Mouse (Mus musculus): ENCODE measurements around the gene Rgs10.

Gene Rgs10

DNA sequence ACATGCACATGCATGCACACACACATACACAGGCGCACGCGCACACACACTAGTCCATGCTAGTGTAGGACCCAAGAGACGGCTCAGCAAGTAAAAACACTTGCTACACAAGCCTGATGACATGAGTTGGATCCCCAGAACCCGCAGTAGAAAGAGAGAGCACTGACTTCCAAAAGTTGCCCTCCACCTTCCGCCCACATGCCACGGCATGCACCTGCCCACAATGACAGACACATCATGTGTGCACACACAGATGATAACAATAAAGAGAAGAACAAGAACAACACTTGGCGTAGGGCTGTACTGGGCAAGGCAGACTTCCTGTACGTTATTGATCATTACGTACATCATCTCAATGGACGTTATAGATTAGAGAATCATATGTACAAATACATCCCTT lies 44.4 kb downstream of the Rgs10 start:
- DNase-seq (ENCODE audit: low spot score): no peak

DNA sequence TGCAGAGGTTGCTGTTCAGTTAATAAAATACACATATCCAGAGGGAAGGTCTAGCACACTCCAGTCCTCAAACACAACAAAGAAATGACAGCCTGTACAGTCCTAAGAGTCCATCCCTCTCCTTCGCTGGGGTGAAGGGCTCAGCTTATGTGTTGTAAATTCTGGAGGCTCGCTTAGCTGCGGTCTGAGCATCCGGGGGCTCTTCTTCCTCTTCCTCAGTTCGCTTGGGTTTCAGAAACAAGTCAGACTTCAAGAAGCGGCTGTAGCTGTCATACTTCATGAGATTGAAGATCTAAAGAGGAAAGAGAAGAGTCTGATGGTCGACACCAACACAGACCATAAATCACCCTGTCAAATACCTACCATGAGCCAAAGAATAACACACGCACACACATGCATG lies 44.8 kb downstream of the Rgs10 start:
- no peak for DNase-seq (ENCODE audit: low spot score)

DNA sequence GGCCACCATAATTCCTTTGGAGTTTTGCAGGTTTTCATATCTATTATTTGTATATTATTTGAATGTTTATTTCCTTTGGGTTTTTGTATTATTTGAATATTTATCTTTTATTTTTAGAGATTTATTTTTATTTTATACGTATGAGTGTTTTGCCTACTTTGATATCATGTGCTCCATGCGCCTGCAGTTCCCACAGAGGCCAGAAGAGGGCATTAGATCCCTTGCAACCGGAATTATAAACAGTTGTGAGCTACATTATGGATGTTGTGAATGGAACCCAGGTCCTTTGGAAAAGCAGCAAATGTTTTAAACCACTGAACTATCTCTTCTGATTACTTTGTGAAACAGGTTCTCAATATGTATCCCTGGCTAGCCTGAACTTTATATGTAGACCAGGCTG lies 46.2 kb downstream of the Rgs10 start:
- DNase-seq (ENCODE audit: low spot score): no peak

DNA sequence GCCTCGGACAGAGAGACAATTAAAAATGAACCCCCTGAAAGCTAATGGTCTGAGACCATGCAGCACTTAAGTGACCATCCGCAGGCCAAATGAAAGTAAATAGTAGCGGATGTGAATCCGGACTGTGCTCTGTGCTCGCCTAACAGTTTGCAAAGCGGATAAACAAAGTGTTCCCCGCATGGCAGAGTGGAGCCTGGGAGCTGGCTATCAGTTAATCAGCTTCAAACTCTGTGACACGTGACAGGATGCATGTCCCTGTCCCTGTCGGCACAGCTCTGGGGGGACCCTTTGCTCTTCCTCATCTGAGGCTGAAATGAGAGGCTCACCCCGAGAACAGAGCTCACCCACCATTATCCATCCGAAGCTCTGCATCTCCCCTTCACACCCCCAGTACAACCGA lies 49.2 kb downstream of the Rgs10 start:
- DNase-seq (ENCODE audit: low spot score): no peak

DNA sequence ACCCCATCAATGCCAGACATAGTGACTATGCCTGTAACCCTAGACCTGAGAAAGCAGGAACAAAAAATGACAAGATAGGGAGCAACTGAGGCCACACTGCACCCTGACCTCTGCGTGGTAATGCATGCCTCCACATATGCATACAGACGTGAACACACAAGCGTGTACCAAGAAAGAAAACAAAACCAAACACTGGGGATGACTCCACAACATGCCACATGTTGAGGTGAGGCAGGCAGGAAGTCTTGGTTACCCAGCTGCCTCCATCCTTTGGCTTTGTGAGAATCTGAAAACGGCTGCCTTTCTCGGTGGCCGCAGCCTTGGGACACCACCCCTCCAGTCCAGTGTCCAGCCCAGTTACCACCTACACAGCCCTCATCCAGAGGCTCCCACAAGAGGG lies 49.7 kb downstream of the Rgs10 start:
- no peak for DNase-seq (ENCODE audit: low spot score)

DNA sequence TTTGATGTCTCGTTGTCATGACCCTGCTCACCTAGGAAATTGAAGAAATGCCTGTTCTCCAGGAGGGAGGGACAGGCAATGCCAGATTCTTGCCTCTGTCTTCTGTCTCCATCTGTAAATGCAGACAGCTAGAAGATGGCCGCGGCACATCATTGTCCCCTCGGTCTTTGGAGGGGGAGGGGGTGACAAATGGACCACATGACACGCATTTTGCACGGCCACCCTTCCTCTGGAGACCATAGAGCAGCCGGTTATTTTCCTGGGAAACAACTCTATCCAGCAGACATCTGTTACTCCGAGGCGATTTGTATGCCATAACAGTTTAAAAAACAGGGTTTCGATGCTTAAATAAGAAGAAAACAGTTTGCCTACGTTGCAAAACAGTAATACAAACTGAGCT lies 51.9 kb downstream of the Rgs10 start:
- no peak for DNase-seq (ENCODE audit: low spot score)

DNA sequence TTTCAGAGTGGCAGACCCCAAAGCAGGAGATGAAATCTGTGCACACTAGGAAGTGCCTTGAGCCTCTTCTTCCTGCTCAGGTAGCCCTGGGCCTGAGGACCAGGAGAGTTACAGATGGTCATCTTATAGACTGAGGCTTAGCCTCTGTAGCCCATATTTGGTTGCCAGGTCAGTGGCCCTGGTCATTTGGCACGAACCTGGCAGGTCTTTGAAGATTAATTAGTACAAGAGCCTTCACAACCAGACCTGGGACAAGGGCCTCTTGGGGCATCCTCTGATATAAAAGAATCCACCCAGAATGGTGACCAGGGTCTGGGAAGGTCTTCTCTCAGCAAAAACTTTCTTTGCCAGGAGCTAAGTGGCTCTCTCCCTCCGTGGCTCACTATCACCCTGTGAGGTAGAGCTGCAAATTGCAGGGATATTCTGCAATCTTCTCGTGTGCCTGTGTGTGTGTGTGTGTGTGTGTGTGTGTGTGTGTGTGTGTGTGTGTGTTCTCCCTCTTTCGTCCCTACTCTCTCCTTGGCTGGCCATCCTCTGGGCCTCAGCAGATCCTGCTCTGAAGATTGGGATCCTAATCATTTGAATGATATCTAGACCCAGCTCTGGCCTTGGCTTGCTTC lies 53.4 kb downstream of the Rgs10 start:
- DNase-seq (ENCODE audit: low spot score): no peak

DNA sequence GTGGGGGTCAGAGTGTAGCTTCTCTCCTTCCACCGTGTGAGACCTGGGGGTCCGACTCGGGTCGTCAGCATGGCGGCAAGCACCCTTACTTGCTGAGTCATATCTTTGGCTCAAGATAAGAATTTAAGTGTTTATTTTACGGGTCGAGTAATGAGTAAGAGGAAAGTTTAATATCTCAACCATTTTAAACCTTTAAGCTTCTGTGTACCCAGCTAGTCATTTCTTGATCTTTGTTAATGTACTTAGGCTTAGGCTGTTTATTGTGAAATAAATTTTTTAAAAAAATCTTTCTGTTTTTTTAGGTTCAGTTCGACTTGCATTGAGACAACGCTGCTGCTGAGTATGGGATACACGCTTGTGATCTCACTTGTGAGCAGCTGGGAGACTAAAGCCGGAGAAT lies 54.0 kb downstream of the Rgs10 start:
- no peak for DNase-seq (ENCODE audit: low spot score)

DNA sequence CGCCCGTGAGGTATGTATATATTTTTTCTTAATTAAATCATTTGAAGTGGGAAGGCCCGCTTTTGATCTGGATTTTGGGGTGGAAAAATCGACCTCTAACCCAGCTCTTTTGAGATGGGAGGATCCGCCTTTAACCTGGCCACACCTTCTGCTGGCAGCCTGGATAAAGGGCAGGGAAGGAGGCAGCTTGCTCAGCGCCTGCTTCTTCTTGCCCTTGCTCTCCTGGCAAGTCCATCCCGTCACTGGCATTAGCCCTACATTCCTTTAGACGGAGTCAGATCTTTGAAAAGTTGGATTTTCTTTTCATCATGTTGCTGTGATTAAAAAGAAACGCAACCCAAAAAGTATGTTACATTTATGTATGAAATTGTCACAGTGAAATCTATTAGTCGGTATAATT lies 54.8 kb downstream of the Rgs10 start:
- DNase-seq (ENCODE audit: low spot score): no peak

DNA sequence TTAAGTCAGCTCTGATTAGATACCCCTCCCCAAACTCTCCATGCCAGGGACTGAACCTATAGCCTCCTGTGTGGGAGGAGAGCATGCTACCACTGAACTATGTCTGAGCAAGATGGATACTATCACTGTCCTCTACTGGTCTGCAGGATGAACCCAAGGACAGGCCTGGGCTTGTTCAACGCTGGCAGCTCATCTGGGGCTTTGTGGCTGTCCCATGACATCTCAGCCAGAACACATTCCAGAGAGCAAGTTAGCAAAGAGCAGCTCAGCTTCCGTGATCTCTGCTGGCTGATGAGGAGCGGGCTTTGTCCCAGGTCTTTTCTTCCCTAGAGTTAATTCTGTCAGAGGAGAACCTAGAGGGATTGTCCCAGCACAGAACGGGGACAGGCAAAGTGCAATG lies 55.6 kb downstream of the Rgs10 start:
- DNase-seq (ENCODE audit: low spot score): no peak

DNA sequence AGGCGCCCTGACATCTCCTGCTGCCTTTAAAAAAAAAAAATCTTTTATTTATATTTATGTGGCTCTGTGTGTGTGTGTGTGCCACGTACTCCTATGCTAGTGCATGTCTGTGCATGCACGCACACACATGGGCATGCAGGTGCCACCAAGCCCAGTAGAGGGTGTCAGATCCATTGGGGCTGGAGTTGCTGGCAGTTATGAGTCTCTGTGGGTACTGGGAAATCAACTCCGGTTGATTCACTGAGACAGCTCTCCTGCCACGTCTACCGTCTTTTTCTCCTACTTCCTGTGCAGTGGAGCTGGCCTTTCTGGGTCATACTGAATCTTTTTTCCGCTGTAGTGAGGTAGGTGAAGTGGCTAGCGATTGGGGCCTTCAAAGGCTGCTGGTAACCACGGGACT lies 58.8 kb downstream of the Rgs10 start:
- no peak for DNase-seq (ENCODE audit: low spot score)

DNA sequence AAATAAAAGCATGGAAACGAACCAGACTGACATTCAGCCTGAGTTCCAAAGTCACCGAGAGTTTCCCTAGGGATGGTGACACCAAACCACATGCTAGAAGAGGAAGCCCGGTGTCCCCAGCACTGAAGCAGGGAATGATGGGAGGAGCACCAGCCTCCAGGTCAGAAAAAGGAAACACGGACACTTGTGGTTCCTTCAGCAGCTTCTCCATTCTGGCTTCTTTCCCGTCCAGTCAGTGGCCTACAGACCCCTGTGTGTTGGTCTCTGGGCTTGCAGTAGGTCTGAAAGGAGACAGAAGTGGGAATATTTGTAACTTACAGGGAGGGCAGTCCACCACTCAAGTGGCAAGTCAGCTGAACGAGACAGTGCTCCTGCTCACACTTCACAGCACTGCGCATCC lies 59.4 kb downstream of the Rgs10 start:
- no peak for DNase-seq (ENCODE audit: low spot score)

DNA sequence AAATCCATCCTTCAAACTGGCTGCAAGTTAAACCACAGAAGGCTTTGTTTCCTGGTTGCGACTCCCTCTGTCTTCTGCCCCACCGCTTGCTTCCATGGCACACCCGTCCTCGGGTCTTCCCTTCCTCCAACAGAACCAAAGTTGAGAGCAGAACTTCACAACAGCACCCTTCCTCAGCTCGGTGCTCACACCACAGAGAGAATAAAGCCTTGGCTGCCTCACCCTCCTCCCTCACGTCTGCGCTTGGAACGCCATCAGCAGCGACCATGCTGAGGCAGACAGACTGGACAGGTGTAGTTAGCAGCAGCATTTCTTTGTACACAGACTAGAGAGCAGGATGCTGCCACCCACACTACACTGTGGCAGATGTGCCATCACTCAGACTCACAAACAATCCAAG lies 59.8 kb downstream of the Rgs10 start:
- no peak for DNase-seq (ENCODE audit: low spot score)

DNA sequence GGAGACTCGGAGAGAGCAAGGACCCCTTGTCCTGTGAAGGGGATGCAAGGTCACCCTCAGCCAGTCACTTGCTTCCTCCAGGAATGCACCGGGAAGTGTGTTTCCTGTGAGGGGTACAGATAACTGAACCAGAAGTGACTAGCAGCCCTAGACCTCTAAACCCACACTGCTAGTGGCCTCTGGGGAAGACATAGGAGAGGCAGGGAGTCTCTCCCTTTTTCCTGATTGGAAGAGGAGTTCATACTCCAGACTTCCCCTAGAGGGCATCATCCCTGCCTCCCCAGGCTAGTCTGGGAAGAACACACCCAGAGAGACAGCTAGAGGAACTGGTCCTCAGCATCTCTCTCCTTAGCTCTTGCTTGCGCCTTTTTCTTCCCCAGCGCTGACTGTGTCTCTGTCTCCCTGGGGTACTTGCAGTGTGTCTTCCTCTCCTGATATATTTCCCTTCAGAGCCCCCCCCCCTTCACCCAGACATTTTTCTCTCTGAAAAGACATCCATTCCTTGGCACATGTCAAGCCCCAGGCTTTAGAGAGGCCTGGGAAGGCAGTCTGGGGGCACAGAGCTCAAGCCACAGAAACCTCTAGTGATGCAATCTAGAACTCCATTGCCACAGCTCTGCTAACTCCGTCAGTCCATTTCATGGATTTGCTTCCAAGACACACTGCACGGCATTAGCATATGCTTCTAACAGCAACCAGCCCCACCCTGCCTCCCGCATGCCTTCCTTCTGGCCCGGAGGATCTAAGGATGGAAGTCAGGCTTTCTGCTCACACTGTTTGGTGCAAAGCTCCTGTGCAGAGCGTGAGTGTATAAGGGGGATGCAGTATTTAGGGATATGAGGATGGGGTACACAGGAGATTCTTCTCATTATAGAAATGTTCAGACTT lies 61.4 kb downstream of the Rgs10 start:
- no peak for DNase-seq (ENCODE audit: low spot score)

DNA sequence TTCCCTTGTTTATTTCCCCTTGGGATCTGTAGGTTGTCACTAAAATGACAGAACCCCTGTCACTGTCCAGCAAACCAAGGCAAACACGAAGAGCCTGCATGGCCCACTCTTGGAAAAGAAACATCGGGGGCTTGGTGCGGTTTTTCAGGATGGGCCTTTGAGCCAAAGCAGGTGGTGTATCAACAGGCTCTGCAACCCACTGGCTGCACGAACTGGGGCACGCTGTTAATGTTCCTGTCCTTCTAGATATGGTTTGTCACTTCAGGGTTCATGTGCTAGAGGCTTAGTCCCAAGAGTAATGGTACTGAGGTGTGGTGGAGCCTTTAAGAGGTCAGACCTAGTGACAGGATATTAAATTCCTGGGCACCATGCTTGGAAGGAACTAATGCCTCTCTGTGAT lies 63.1 kb downstream of the Rgs10 start:
- no peak for DNase-seq (ENCODE audit: low spot score)

DNA sequence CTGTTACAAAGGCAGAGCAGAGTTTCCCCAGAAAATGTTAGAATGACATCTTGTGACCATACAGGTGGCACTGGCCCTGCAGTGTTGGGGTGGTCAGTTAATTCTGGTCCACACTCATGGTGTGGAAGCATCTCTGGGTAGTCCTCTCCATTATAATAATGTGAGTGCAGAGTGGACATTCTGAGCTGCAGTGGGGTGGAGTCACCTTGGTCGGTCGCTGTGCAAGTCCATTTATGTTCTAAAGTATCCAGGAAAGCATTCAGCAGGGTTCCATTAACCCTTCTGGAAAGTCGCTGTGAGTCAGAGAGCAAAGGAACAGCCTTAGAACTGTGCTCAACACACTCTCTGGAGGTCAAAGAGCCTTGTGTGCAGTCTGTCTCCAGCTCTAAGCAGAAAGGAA lies 65.8 kb downstream of the Rgs10 start:
- DNase-seq (ENCODE audit: low spot score): no peak

DNA sequence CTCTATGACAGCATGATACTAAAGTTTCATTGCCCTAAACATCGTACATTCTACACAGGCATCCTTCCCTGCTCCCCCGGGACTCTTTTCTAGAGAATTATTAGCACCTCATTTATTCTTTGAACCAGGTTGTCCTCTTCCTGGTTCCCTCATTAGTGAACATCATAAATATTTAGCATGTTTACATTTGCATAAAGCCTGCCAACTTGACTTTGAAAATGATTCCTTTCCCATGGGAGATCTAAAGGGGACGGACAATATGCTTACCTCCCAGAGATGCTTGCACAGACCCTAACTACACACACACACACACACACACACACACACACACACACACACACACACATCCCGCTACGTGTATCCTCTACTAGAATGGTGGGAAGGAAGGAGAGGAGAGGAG lies 67.4 kb downstream of the Rgs10 start:
- no peak for DNase-seq (ENCODE audit: low spot score)

DNA sequence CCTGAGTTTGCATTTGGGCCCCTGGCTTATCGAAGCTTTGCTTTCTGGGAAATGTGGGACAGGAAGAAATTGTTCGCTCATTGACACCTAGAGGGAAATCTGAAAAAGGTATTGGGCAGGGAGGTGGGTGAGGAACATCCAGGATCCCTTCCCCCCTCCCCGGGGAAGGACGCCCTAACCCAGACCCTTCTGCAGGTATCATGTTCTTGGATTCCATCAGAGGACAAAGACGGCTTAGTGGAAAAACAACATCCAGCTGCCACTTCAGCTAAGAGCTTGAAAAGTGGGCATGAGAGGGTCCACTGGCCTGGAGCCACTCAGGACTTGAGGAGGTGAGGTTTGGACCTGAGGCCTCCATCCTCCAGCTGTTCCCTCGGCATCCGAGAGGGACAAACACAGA lies 68.2 kb downstream of the Rgs10 start:
- DNase-seq (ENCODE audit: low spot score): no peak

DNA sequence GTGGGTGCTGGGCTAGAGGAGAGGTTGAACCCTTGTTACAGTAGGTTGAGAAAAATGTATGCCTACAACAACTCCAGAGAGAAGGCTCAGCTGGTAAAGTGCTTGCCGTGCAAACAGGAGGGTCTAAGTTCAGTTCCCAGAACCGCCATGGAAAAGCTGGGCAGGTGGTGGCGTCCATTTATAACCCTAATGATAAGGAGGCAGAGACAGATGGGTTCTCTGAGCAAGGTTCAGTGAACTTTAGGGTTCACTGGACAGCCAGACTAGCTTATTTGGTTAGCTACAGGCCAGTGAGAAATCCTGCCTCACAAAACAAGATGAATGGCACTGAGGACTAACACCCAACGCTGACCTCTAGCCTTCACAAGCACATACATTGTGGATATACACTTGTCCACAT lies 68.8 kb downstream of the Rgs10 start:
- no peak for DNase-seq (ENCODE audit: low spot score)

DNA sequence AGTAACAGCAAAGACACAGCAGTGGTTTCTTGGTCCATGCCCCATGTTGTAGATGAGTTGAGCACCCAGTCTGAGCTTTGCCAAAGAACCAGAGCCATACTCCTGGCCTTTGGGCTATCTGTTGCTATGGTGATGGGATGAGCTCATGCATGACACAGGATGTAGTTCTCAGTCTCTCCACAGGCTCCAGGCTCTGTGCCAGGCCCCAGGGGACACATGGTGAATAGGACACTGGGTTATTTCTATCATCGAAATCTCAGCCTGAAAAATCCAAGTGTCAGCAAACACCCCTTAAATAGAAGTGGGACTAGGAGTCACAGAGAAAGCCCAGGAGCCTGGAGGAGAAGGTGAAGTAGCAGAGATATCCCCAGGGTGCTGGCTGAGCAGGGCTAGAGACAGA lies 70.0 kb downstream of the Rgs10 start:
- DNase-seq (ENCODE audit: low spot score): peak; percentile 20

DNA sequence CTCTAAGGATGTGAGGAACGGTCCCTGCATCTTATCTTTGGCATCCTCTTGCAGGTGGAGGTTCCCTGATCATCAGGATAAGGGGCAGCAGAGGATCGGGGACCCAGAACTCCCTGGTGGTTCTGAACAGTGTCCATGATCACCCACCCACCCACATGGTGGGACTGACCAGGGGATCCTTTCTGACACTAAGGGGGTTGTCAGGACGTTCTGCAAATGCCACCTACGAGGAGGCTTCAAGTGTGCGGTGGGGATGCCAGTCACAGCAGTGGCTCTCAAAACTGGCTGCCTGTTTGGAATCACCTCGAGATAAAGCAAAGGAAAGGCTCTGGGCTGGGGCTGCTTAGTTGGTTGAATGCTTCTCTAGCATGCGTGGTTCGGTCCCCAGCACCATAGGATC lies 71.6 kb downstream of the Rgs10 start:
- no peak for DNase-seq (ENCODE audit: low spot score)

DNA sequence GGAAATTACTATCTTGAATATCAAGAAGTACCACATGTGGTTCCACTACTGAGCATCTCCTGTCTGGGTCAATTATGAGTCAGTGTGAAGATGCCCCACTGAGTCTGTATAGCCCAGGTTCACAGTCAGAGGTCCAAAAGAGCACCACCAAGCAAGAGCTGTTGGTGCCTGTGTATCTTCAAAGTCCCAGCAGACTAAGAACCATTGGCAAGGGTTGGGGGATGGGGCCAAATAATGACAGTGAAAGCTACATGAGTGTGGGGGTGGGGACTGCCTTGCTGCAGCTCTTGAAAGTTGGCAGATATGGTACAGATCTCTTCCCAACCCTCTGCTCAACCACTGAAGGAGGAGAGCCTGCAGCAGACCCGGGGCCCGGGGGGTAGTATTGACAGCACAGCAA lies 72.0 kb downstream of the Rgs10 start:
- DNase-seq (ENCODE audit: low spot score): no peak

DNA sequence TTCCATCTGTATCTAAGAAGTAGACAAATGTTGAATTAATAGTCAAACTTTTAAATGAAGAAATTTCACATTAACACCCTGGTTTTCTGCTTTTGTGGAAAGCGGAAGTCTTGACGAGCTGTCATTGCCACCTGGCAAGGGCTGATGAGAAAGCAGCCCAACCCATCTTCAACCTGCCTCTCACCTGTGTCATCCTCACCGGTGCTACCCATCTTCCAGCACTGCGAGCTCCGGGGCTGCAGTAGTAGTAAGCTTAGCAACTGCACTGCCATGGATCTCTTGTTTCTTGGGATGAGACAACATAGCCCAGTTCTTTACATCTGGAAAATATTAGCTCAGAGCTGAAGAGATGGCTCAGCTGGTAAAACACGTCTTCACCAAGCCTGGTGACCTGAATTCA lies 72.9 kb downstream of the Rgs10 start:
- no peak for DNase-seq (ENCODE audit: low spot score)
